Mouse (Mus musculus): ENCODE data around the gene Slc25a42.

- peak; percentile 97 for TF ChIP-seq CTCF (IDR thresholded peaks at IDR 0.05; ENCODE audit: low read depth)
- no peak for TF ChIP-seq EP300 (optimal IDR thresholded peaks at IDR 0.05)
Observed at GRCm38 (mm10) chr8:70166504-70167110, 45.5 kb downstream of the Slc25a42 start.

All from stomach, postnatal 0 days (tissue).